Mouse (Mus musculus) forebrain, embryonic 11.5 days (tissue): ENCODE results near the gene Wdr49. TPM values are rescaled to one million over a fixed set of nuclear protein-coding genes. Genes with fewer than 3 reads are reported as not detected.

ENCODE experiments used
- ATAC-seq: fragments of 200-750 bp; cut with Nextera tagmentation; replicated peaks from 2 replicates; pipeline ENCODE4 v1.8.0; 2017; ENCODE audit warnings: moderate TSS enrichment; ENCODE audit not compliant: low FRiP score
- DNase-seq: peaks from one replicate; pipeline ENCODE4 v3.0.0-alpha.2; 2017; ENCODE audit warnings: low spot score
- H3K27ac ChIP-seq: fragments of 300-500 bp; sonication (generic); 2 replicates; pipeline ENCODE4 v1.5.1; 2014; ENCODE audit warnings: low read depth, low read length
- H3K27me3 ChIP-seq: fragments of 300-500 bp; sonication (generic); 2 replicates; pipeline ENCODE4 v1.6.1; 2014; ENCODE audit warnings: mild to moderate bottlenecking, low read length, mixed read lengths; ENCODE audit not compliant: control insufficient read depth, insufficient read depth
- H3K36me3 ChIP-seq: fragments of 300-500 bp; sonication (generic); 2 replicates; pipeline ENCODE4 v1.6.1; 2014; ENCODE audit warnings: mild to moderate bottlenecking, low read length, moderate library complexity, mixed read lengths; ENCODE audit not compliant: control insufficient read depth, insufficient read depth
- H3K4me1 ChIP-seq: fragments of 300-500 bp; sonication (generic); replicated peaks from 2 replicates; pipeline ENCODE4 v1.6.1; 2014; ENCODE audit warnings: low read length, mixed read lengths; ENCODE audit not compliant: control insufficient read depth, insufficient read depth
- H3K4me2 ChIP-seq: fragments of 300-500 bp; sonication (generic); 2 replicates; pipeline ENCODE4 v1.6.1; 2014; ENCODE audit warnings: low read depth, mild to moderate bottlenecking, low read length, moderate library complexity, mixed read lengths; ENCODE audit not compliant: severe bottlenecking
- H3K4me3 ChIP-seq: fragments of 300-500 bp; sonication (generic); 2 replicates; pipeline ENCODE4 v1.5.1; 2014; ENCODE audit warnings: low read depth, low read length
- H3K9ac ChIP-seq: fragments of 300-500 bp; sonication (generic); 2 replicates; pipeline ENCODE4 v1.6.1; 2014; ENCODE audit warnings: low read length
- H3K9me3 ChIP-seq: fragments of 300-500 bp; sonication (generic); 2 replicates; pipeline ENCODE4 v1.6.1; 2016; ENCODE audit warnings: low read length, mixed read lengths; ENCODE audit not compliant: control insufficient read depth
- WGBS: fragments of 180-500 bp; shearing (Covaris S2); extraction: QIAGEN DNeasy Blood & Tissue Kit; methylation state at CpG from one replicate; pipeline ENCODE4 v1.1.7; 2014; 5-methylcytosine and 5-hydroxymethylcytosine counted together
- polyA plus RNA-seq: library from polyadenylated mRNA; unstranded; fragments of >200 nt; fragmentation: Nextera tagmentation; extraction: Ambion mirVana; gene quantifications from 2 replicates; pipeline ENCODE4 v1.2.1, GENCODE M21; 2014

Gene Wdr49
- not detected in 2 replicates for polyA plus RNA-seq

GRCm38 (mm10) chr3:75482056-75482455 lies at the start of gene Wdr49:
TSS of gene Wdr49 (minus strand) at chr3:75482156.
- Histone ChIP-seq H3K9me3 (no peaks in the 10 kb centered on the region), H3K4me2 (no peak within 1 kb of the TSS), H3K36me3 (no peaks in the 10 kb centered on the region), H3K27me3 (no peaks in the 10 kb centered on the region), H3K27ac (no peak within 1 kb of the TSS), H3K4me3 (no peak within 1 kb of the TSS), H3K4me1 (no peaks in the 10 kb centered on the region), H3K9ac (no peak within 1 kb of the TSS)
- DNase-seq: no peak
- no peak for ATAC-seq
- 58% methylated on average over 2 of the region's 2 CpGs for WGBS

GRCm38 (mm10) chr3:75531074-75531473 lies 49.1 kb upstream of the Wdr49 start:
- no peak overlapping the region for H3K4me2 ChIP-seq
- 98% methylated on average over 3 of the region's 3 CpGs for WGBS
- no peak for ATAC-seq

GRCm38 (mm10) chr3:75522527-75522926 lies 40.6 kb upstream of the Wdr49 start:
- Histone ChIP-seq H3K27ac (no peak overlapping the region), H3K9ac (no peak overlapping the region), H3K36me3 (no peaks in the 10 kb centered on the region; the same call in 1 of the 2 replicates), H3K27me3 (no peaks in the 10 kb centered on the region), H3K9me3 (no peaks in the 10 kb centered on the region), H3K4me3 (no peak overlapping the region), H3K4me2 (no peak overlapping the region), H3K4me1 (no peaks in the 10 kb centered on the region)
- ATAC-seq (no peak), DNase-seq (no peak)
- WGBS: 80% methylated on average over 1 of the region's 1 CpGs

More at GRCm38 (mm10) chr3:75531074-75531473, 49.1 kb upstream of the Wdr49 start:
- Histone ChIP-seq H3K9me3 (no peaks in the 10 kb centered on the region), H3K27ac (no peak overlapping the region), H3K4me1 (no peaks in the 10 kb centered on the region), H3K36me3 (no peaks in the 10 kb centered on the region; the same call in 1 of the 2 replicates), H3K4me3 (no peak overlapping the region), H3K9ac (no peak overlapping the region), H3K27me3 (no peaks in the 10 kb centered on the region)
- no peak for DNase-seq

DNA sequence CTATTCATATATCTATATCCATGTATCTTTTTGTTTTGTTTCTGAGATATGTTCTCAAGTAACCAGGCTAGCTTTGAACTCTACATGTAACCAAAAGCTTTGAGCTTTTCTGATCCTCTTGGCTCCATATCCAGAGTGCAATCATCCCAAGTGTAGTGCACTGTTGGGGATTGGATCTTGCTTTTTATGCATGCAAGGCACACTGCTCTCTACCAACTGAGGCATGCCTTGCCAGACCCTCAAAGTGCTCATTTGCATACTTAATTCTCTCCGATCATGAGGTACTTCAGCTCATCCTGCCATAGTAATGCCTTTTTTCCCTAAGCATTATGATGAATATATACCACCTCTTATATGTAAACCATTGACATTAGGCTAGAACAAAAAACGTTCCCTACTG lies 39.4 kb upstream of the Wdr49 start:
- Histone ChIP-seq H3K9me3 (no peaks in the 10 kb centered on the region), H3K4me2 (no peak overlapping the region), H3K9ac (no peak overlapping the region), H3K27ac (no peak overlapping the region), H3K36me3 (no peaks in the 10 kb centered on the region), H3K4me1 (no peaks in the 10 kb centered on the region), H3K27me3 (no peaks in the 10 kb centered on the region), H3K4me3 (no peak overlapping the region)
- 84% methylated on average over 2 of the region's 2 CpGs for WGBS
- no peak for ATAC-seq
- DNase-seq: no peak

GRCm38 (mm10) chr3:75517631-75518250 lies 35.8 kb upstream of the Wdr49 start:
- ATAC-seq (peak; percentile 62), DNase-seq (peak; percentile 58)
- Histone ChIP-seq H3K36me3 (no peaks in the 10 kb centered on the region), H3K4me1 (no peaks in the 10 kb centered on the region), H3K4me2 (no peak overlapping the region), H3K4me3 (no peak overlapping the region), H3K27me3 (no peaks in the 10 kb centered on the region), H3K27ac (no peak overlapping the region), H3K9ac (no peak overlapping the region), H3K9me3 (no peaks in the 10 kb centered on the region)
- WGBS: 73% methylated on average over 7 of the region's 7 CpGs

DNA sequence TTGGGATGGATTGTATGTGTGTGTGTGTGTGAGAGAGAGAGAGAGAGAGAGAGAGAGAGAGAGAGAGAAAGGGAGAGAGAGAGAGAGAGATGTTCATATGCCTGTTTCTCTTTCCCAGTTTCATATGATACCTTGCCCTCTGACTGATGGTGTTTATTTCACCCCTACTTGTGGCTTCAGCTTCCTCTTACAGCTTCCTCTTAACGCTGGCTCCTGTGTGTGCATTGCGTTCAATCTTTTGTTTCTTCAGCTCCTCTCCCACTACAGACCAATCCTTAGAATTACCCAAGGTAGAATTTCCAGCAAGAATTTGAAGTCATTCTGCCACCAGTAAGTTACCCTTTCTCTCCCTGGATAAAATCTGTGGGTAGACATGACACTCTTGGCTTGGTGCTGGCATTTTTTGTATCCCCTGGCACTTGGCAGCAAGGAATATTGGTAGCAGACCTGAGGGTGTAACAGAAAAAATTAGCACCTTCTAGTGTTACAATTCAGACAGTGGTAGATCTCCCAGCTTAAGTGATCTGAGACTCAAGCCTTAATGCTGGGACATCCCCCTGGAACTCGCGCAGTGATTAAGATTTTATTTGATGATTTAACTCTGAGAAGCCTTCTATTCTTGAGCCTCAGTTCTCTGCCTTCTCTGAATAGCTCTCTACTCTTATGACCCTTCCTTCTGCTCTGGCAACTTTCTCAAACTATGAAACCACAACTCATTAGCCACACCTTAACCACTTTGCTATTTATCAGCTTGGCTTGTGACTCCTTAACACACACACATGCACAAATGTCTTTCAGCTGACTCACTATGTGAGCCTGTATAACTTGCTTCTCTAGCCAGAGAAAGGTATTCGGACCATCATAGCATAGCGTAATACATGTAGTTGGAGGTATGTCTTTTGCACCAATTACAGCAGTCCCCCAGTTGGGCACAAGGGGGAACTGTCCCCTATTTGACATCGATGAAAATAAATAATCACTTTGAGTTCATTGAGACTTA lies 17.3 kb upstream of the Wdr49 start:
- Histone ChIP-seq H3K4me3 (no peak overlapping the region), H3K9me3 (no peaks in the 10 kb centered on the region), H3K4me2 (no peak overlapping the region), H3K9ac (no peak overlapping the region), H3K4me1 (no peaks in the 10 kb centered on the region), H3K27ac (no peak overlapping the region), H3K27me3 (no peaks in the 10 kb centered on the region), H3K36me3 (no peaks in the 10 kb centered on the region)
- WGBS: 89% methylated on average over 7 of the region's 7 CpGs
- DNase-seq (no peak), ATAC-seq (no peak)

- no peaks in the 10 kb centered on the region for H3K27me3 ChIP-seq
- WGBS: 50% methylated on average over 3 of the region's 3 CpGs
- DNase-seq (no peak), ATAC-seq (0 out of 2 replicates have a peak, but pooled peaks have one; percentile 44)
- H3K4me2 ChIP-seq: no peak overlapping the region
- no peaks in the 10 kb centered on the region for H3K36me3 ChIP-seq
- no peak overlapping the region for H3K4me3 ChIP-seq
- H3K27ac ChIP-seq: no peak overlapping the region
- no peak overlapping the region for H3K9ac ChIP-seq
- no peaks in the 10 kb centered on the region for H3K9me3 ChIP-seq
- no peaks in the 10 kb centered on the region for H3K4me1 ChIP-seq
These were observed 11.0 kb upstream of the Wdr49 start for GRCm38 (mm10) chr3:75492913-75493312.

- H3K4me1 ChIP-seq: no peaks in the 10 kb centered on the region
- no peak overlapping the region for H3K4me2 ChIP-seq
- ATAC-seq (no peak), DNase-seq (no peak)
- no peaks in the 10 kb centered on the region for H3K9me3 ChIP-seq
- H3K4me3 ChIP-seq: no peak overlapping the region
- no peak overlapping the region for H3K9ac ChIP-seq
- H3K36me3 ChIP-seq: no peaks in the 10 kb centered on the region
- H3K27me3 ChIP-seq: no peaks in the 10 kb centered on the region
- H3K27ac ChIP-seq: no peak overlapping the region
- 81% methylated on average over 7 of the region's 7 CpGs for WGBS
These were observed 6.8 kb downstream of the Wdr49 start for GRCm38 (mm10) chr3:75475106-75475505.
